Mouse (Mus musculus) CH12.LX (cell line): ENCODE data around the gene Tnc.

Source experiments
- CTCF ChIP-seq, 2 experiments: IDR thresholded peaks in 1 of 2; conservative IDR thresholded peaks in 1 of 2; 2 replicates each; pipeline ENCODE4 v1.5.1; 2011 to 2012; ENCODE audit warnings: low read depth in 2 of 2, low read length in 2 of 2, improper control_type of control experiment in 1 of 2, inconsistent platforms in 1 of 2, mild to moderate bottlenecking in 1 of 2, moderate library complexity in 1 of 2
- EP300 ChIP-seq: IDR thresholded peaks from 2 replicates; pipeline ENCODE4 v1.6.1; 2011; ENCODE audit warnings: low read length, improper control_type of control experiment
- MAX ChIP-seq: IDR thresholded peaks from 2 replicates; pipeline ENCODE4 v1.6.1; 2011; ENCODE audit warnings: low read length, improper control_type of control experiment
- MXI1 ChIP-seq: IDR thresholded peaks from 2 replicates; pipeline ENCODE4 v1.6.1; 2011; ENCODE audit warnings: mild to moderate bottlenecking, low read depth, low read length, improper control_type of control experiment
- MYC ChIP-seq: IDR thresholded peaks from 2 replicates; pipeline ENCODE4 v1.6.1; 2011; ENCODE audit warnings: low read depth, mild to moderate bottlenecking, improper control_type of control experiment, low read length
- NELFE ChIP-seq: IDR thresholded peaks from 2 replicates; pipeline ENCODE4 v1.6.1; 2011; ENCODE audit warnings: low read depth, low read length, improper control_type of control experiment
- POLR2A ChIP-seq: IDR thresholded peaks from 2 replicates; pipeline ENCODE4 v1.6.1; 2011; ENCODE audit warnings: low read depth, mild to moderate bottlenecking, improper control_type of control experiment, low read length
- POLR2AphosphoS2 ChIP-seq: IDR thresholded peaks from 2 replicates; pipeline ENCODE4 v1.6.1; 2011; ENCODE audit warnings: low read depth, low read length, improper control_type of control experiment
- SIN3A ChIP-seq: IDR thresholded peaks from 2 replicates; pipeline ENCODE4 v1.6.1; 2012; ENCODE audit warnings: low read length, improper control_type of control experiment, inconsistent platforms
- SMC3 ChIP-seq: IDR thresholded peaks from 2 replicates; pipeline ENCODE4 v1.6.1; 2011; ENCODE audit warnings: low read depth, low read length, improper control_type of control experiment
- TBP ChIP-seq: conservative IDR thresholded peaks from 2 replicates; pipeline ENCODE4 v1.6.1; 2011; ENCODE audit warnings: low read depth, low read length, improper control_type of control experiment
- USF1 ChIP-seq: IDR thresholded peaks from 2 replicates; pipeline ENCODE4 v1.6.1; 2014; ENCODE audit warnings: low read depth, mild to moderate bottlenecking, inconsistent platforms, low read length, improper control_type of control experiment
- ZC3H11A ChIP-seq: IDR thresholded peaks from 2 replicates; pipeline ENCODE4 v1.6.1; 2012; ENCODE audit warnings: low read depth, mild to moderate bottlenecking, inconsistent platforms, low read length, improper control_type of control experiment

GRCm38 (mm10) chr4:63958601-63959000, 88.2 kb downstream of the Tnc start:
- TF ChIP-seq POLR2A (no peak), EP300 (no peak), USF1 (no peak), TBP (no peak), CTCF (conservative IDR thresholded peaks at IDR 0.05 in 1 of 2, IDR thresholded peaks at IDR 0.05 in 1 of 2; ENCODE audit: low read depth in 2 of 2, low read length in 2 of 2) (no peak), SMC3 (no peak), MAX (no peak), SIN3A (no peak), MYC (no peak), POLR2AphosphoS2 (no peak), ZC3H11A (no peak), MXI1 (no peak), NELFE (no peak)
